Mouse (Mus musculus) stomach, embryonic 14.5 days (tissue): ENCODE data around the gene Nlrc5. TPM values are rescaled to one million over a fixed set of nuclear protein-coding genes. Genes with fewer than 3 reads are reported as not detected.

ENCODE experiments used
- ATAC-seq: fragments of 200-750 bp; cut with Nextera tagmentation; 2 replicates; pipeline ENCODE4 v1.8.0; 2017; ENCODE audit warnings: low read depth, moderate TSS enrichment; ENCODE audit not compliant: insufficient number of reproducible peaks, insufficient read depth, low FRiP score
- H3K27ac ChIP-seq: fragments of 300-500 bp; sonication (generic); 2 replicates; pipeline ENCODE4 v1.5.1; 2014; ENCODE audit warnings: mild to moderate bottlenecking, low read length, moderate library complexity, mixed read lengths
- H3K27me3 ChIP-seq: fragments of 300-500 bp; sonication (generic); 2 replicates; pipeline ENCODE4 v1.6.1; 2014; ENCODE audit warnings: low read length, control low read depth, mixed read lengths; ENCODE audit not compliant: control insufficient read depth, insufficient read depth
- H3K36me3 ChIP-seq: fragments of 300-500 bp; sonication (generic); 2 replicates; pipeline ENCODE4 v1.6.1; 2014; ENCODE audit warnings: mild to moderate bottlenecking, control low read depth, low read length, moderate library complexity, mixed read lengths; ENCODE audit not compliant: control insufficient read depth, insufficient read depth
- H3K4me1 ChIP-seq: fragments of 300-500 bp; sonication (generic); 2 replicates; pipeline ENCODE4 v1.6.1; 2014; ENCODE audit warnings: low read length, control low read depth, mixed read lengths; ENCODE audit not compliant: control insufficient read depth, insufficient read depth
- H3K4me2 ChIP-seq: fragments of 300-500 bp; sonication (generic); replicated peaks from 2 replicates; pipeline ENCODE4 v1.6.1; 2014; ENCODE audit warnings: low read depth, low read length, control low read depth
- H3K4me3 ChIP-seq: fragments of 300-500 bp; sonication (generic); 2 replicates; pipeline ENCODE4 v1.5.1; 2014; ENCODE audit warnings: low read depth, low read length, control low read depth
- H3K9ac ChIP-seq: fragments of 300-500 bp; sonication (generic); replicated peaks from 2 replicates; pipeline ENCODE4 v1.6.1; 2014; ENCODE audit warnings: low read depth, mild to moderate bottlenecking, control low read depth, low read length, moderate library complexity, mixed read lengths
- H3K9me3 ChIP-seq: fragments of 300-500 bp; sonication (generic); 2 replicates; pipeline ENCODE4 v1.6.1; 2016; ENCODE audit warnings: low read depth, low read length, control low read depth; ENCODE audit not compliant: control insufficient read depth
- WGBS: fragments of 180-500 bp; shearing (Covaris S2); extraction: QIAGEN DNeasy Blood & Tissue Kit; methylation state at CpG from one replicate; pipeline ENCODE4 v1.1.7; 2014; 5-methylcytosine and 5-hydroxymethylcytosine counted together
- polyA plus RNA-seq: library from polyadenylated mRNA; unstranded; fragments of >200 nt; fragmentation: Nextera tagmentation; extraction: Ambion mirVana; gene quantifications from 2 replicates; pipeline ENCODE4 v1.2.1, GENCODE M21; 2014

Nlrc5 gene
- polyA plus RNA-seq, 1 experiment from 2014 or later = 1.4 TPM

DNA sequence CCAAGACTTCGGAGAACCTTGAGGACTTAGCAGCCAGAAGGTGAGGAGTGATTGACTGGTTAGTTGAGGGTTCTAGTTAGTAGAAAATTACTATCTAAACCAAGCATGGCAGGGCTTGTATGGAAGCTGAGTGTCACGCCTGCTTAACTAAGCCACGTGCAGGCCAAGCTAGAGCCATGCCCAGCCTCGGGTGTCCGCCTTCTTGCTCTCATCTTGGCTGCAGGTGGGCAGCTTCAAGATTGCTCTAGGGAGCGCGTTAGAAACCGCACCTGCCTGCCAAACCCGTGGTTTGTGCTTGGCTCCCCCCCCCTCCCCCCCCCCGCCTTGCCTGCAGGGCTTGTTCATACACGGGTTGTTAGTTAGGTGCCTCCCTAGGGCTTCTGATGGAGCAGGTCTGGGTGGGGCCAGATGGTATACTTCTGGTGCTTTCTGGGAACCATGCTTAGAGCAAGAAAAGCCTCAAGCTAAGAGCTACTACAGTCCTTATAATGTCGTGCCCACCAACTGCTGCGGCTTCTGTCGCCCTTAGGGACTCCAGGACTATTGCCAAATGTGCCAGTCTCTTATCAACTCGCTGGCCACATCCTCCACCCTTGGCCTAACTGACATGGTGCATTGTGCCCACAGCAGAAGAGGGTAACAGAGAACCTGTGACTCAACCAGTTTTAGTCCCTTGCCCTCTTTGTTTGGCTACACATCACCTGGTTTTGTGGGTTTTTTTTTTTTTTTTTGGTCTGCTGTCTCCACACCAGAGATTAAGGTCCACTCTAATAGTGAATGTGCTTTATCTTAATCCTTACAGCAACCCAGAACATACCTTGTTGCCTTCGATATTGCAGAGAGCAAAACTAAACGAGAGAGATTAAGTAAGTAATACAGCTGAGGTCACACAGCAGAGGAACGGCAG is 107.0 kb downstream of the Nlrc5 start:
- no peak for ATAC-seq
- no peaks in the 10 kb centered on the region for H3K27me3 ChIP-seq
- no peaks in the 10 kb centered on the region for H3K9me3 ChIP-seq
- H3K4me1 ChIP-seq = no peaks in the 10 kb centered on the region
- no peak overlapping the region for H3K4me2 ChIP-seq
- no peak overlapping the region for H3K27ac ChIP-seq
- H3K36me3 ChIP-seq = no peaks in the 10 kb centered on the region
- H3K9ac ChIP-seq = no peak overlapping the region
- WGBS = 71% methylated on average over 16 of the region's 18 CpGs
- no peak overlapping the region for H3K4me3 ChIP-seq

DNA sequence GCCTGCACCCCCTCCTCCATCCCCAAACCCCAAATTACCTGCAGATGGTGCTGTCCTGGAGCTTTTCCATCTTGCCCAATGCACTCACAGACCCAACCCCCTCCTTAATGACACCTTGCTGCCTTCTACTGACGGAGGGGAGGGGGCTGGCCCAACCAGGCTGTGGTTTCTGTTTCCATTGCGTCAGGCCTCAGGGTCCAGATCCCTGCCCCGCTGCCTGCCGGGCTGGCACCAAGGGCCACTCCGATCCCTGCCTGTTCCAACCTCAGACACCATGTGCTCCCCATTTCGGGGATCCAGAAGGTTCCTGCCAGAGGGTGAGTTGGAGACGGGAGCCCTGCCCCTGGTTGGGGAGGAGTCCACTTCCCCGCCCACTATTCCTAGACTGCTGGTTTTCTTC is 109.8 kb downstream of the Nlrc5 start:
- H3K36me3 ChIP-seq = no peaks in the 10 kb centered on the region
- no peaks in the 10 kb centered on the region for H3K4me1 ChIP-seq
- H3K9ac ChIP-seq = no peak overlapping the region
- H3K27me3 ChIP-seq = no peaks in the 10 kb centered on the region
- no peak overlapping the region for H3K27ac ChIP-seq
- H3K4me2 ChIP-seq = no peak overlapping the region
- ATAC-seq = no peak
- H3K9me3 ChIP-seq = no peaks in the 10 kb centered on the region
- H3K4me3 ChIP-seq = no peak overlapping the region
- WGBS = 58% methylated on average over 8 of the region's 8 CpGs

DNA sequence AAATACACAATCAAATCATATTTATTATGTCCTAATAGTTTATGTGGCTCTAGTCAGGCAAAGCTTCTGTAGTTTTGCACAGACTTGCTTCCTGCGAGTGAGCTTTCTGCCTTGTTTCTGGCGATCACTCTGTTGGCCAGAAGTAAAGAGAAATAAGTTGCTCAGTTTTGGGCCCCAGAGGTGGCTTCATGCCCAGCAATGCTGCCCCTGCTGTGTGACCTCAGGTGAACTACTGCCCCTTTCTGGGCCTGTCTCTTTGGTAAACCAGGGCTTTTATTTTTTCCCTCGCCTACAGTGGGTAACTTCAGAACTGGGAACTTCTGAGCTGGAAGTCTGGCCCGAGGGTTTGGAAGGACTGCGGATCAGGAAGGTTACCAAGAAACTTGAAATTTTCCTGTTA is 114.9 kb downstream of the Nlrc5 start:
- WGBS = 75% methylated on average over 5 of the region's 5 CpGs
- Histone ChIP-seq H3K27ac (no peak overlapping the region), H3K4me3 (no peak overlapping the region), H3K36me3 (no peaks in the 10 kb centered on the region), H3K9ac (no peak overlapping the region), H3K4me1 (no peaks in the 10 kb centered on the region), H3K27me3 (no peaks in the 10 kb centered on the region), H3K9me3 (no peaks in the 10 kb centered on the region), H3K4me2 (no peak overlapping the region)
- ATAC-seq = no peak

DNA sequence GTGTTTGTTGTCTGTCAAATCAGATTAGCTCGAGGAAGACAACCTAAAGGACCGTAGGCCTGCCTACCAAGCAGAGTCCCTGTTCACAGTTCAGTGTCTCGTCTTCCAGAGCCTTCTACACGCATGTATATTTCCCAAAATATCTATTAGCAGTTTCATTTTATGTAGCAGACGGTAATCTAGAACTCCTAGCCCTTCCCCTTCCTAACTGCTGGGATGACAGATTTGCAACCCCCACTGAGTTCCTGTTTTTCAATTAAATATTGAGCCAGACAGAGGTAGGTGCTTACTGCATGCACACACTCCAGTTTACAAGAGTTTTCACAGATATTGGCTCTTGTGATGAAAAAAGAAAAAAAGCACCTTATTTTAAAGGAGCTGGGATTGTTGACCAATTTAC is 115.3 kb downstream of the Nlrc5 start:
- WGBS = 61% methylated on average over 5 of the region's 5 CpGs
- no peaks in the 10 kb centered on the region for H3K36me3 ChIP-seq
- no peak overlapping the region for H3K9ac ChIP-seq
- H3K27ac ChIP-seq = no peak overlapping the region
- H3K4me2 ChIP-seq = no peak overlapping the region
- no peak for ATAC-seq
- H3K4me3 ChIP-seq = no peak overlapping the region
- H3K4me1 ChIP-seq = no peaks in the 10 kb centered on the region
- no peaks in the 10 kb centered on the region for H3K9me3 ChIP-seq
- H3K27me3 ChIP-seq = no peaks in the 10 kb centered on the region

DNA sequence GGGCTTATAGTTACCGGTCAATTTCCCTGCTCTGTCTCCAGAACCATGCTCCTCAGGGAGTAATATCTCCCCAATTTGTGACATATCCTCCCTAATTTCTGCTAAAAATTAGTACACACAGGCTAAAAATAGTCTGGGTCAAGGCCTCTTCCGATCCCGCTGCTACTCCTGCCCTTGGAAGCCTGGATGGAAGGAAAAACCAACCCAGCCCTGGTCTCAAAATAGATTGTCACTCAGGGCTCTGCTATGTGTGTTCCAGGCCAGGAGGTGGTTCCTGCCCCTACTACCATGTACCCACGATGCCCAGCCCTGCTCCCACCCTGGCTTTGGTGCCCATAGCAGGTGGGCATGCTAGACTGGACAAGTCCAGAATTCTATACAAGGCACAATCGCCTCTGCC is 115.8 kb downstream of the Nlrc5 start:
- H3K4me3 ChIP-seq = no peak overlapping the region
- ATAC-seq = no peak
- no peaks in the 10 kb centered on the region for H3K4me1 ChIP-seq
- no peak overlapping the region for H3K4me2 ChIP-seq
- no peaks in the 10 kb centered on the region for H3K27me3 ChIP-seq
- no peaks in the 10 kb centered on the region for H3K9me3 ChIP-seq
- H3K27ac ChIP-seq = no peak overlapping the region
- WGBS = 79% methylated on average over 5 of the region's 5 CpGs
- H3K36me3 ChIP-seq = no peaks in the 10 kb centered on the region
- no peak overlapping the region for H3K9ac ChIP-seq

DNA sequence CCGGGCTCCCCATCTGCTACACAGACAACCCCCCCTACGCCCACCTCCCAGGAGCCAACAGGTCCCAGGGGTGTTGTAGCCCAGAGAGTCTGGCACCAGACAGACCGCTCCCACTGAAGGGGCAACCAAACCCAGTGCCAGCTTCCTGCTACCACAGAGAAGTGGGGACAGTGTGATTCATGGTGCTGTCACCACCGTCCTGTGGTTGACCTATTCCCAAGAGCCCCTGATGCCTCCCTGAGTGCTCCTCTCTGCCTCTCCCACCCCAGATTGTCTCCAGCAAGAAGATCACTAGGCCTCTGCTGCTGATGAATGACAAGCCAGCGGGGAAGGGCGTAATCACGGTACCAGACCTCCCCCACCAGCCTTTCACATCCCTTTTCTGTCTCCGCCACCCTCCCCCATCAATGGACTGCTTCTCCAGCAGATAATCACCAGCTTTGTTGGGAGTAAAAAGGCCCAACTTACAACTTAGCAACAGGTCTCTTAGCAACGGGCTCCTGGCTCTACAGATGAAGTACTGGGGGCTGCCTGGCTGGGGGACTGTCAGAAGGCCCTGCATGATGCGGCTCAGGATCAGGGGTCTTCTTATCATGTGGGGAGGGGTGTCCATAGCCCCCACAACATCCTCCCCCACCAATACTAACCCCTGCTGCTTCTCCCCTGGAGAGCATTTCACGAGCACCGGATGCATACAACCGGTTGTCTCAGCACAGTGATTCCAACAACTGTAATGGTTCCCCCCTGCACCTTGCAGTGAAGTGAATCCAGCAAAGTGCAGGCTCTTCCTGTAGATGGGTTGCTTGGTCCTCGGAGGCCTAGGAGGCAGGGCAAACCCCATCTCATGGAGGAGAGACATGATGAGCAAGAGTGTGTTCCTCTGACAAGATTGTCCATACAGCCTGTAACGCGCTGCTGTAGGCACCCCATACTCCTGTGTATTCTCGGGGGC is 117.6 kb downstream of the Nlrc5 start:
- no peak overlapping the region for H3K4me2 ChIP-seq
- H3K4me1 ChIP-seq = no peaks in the 10 kb centered on the region
- H3K36me3 ChIP-seq = no peaks in the 10 kb centered on the region
- no peaks in the 10 kb centered on the region for H3K9me3 ChIP-seq
- no peaks in the 10 kb centered on the region for H3K27me3 ChIP-seq
- WGBS = 56% methylated on average over 17 of the region's 17 CpGs
- ATAC-seq = 0 out of 2 replicates have a peak, but pooled peaks have one; percentile 44
- H3K9ac ChIP-seq = no peak overlapping the region
- H3K27ac ChIP-seq = no peak overlapping the region
- no peak overlapping the region for H3K4me3 ChIP-seq

DNA sequence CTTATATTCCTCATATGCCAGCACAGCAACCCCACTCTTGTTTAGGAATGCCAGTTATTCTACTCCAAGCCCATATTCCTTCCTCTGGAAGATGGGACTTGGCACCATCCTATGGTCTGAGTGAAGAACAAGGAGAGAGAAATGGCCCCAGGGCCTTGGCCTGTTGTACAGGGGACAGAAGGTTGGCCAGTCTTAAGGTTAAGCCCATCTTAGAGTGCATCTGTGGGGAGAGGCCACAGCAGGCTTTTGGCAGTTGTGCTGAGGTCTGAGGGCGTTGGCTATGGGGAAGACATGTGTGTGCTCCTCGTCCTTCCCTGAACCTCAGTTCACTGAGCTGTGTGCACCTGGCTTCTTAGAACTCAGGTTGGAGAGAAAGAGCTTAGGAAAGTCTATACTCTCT is 118.5 kb downstream of the Nlrc5 start:
- no peak overlapping the region for H3K9ac ChIP-seq
- 84% methylated on average over 2 of the region's 2 CpGs for WGBS
- H3K36me3 ChIP-seq = no peaks in the 10 kb centered on the region
- no peak overlapping the region for H3K4me3 ChIP-seq
- ATAC-seq = no peak
- H3K27ac ChIP-seq = no peak overlapping the region
- no peak overlapping the region for H3K4me2 ChIP-seq
- no peaks in the 10 kb centered on the region for H3K9me3 ChIP-seq
- no peaks in the 10 kb centered on the region for H3K27me3 ChIP-seq
- 0 out of 2 replicates have a peak, but pooled peaks cover 2% of the 10 kb centered on the region for H3K4me1 ChIP-seq

DNA sequence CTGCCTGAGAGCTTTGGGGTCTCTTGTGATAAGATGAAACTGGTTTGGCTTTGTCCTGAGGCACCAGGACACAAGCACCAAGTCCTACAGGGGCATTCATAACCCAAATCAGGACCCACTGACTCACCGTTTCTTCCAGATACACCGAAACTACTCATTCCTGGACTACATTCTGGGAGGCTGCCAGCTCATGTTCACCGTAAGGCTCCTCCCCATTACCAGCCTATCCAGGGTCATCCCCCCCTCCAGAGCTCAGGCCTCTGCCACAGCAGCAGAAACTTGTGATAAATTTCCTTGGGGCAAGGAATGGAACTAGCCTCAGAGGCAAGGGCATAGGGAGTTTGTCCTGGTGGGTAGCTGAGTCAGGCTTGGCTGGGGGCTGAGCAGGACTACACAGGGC is 123.1 kb downstream of the Nlrc5 start:
- Histone ChIP-seq H3K4me3 (no peak overlapping the region), H3K9ac (no peak overlapping the region), H3K4me1 (0 out of 2 replicates have a peak, but pooled peaks cover 2% of the 10 kb centered on the region), H3K27ac (no peak overlapping the region), H3K27me3 (no peaks in the 10 kb centered on the region), H3K9me3 (no peaks in the 10 kb centered on the region), H3K36me3 (no peaks in the 10 kb centered on the region), H3K4me2 (no peak overlapping the region)
- WGBS = 56% methylated on average over 3 of the region's 3 CpGs
- no peak for ATAC-seq
